Mouse (Mus musculus) left cerebral cortex, postnatal 4 days (tissue): ENCODE data around the gene Pclaf. TPM values are rescaled to one million over a fixed set of nuclear protein-coding genes. Genes with fewer than 3 reads are reported as not detected.

Source experiments
- total RNA-seq, 2 experiments: library from RNA; stranded (reverse); gene quantifications; 2 replicates each; pipeline ENCODE4 v1.2.3; 2021

Gene Pclaf
- total RNA-seq, 2 experiments from 2014 or later, result 7.0 to 8.5 TPM

Other genes with a start within 250 kb of the Pclaf start
- 100 to 1,000 TPM; 202 to 211 TPM for gene Oaz2, start 222.2 kb upstream of the Pclaf start, total RNA-seq
- 10 to 100 TPM; 59.4 to 65.0 TPM for gene Zfp609, start 62.7 kb upstream of the Pclaf start, total RNA-seq
- 10 to 100 TPM; 35.8 to 41.2 TPM for gene Trip4, start 18.6 kb downstream of the Pclaf start, total RNA-seq
- 10 to 100 TPM; 61.8 to 66.1 TPM for gene Csnk1g1, start 18.7 kb downstream of the Pclaf start, total RNA-seq
- gene Ppib, start 170.0 kb downstream of the Pclaf start, total RNA-seq, result 100 to 1,000 TPM; 233 to 249 TPM
- 1 to 10 TPM; 5.9 to 7.3 TPM for gene Snx22, start 179.5 kb downstream of the Pclaf start, total RNA-seq
- gene Snx1, start 236.3 kb downstream of the Pclaf start, total RNA-seq, result 10 to 100 TPM; 48.9 to 50.0 TPM
- 10 to 100 TPM; 23.7 to 27.9 TPM for gene Ciao2a, start 236.4 kb downstream of the Pclaf start, total RNA-seq